Mouse (Mus musculus): ENCODE data around the gene Cep104. TPM values are rescaled to one million over a fixed set of nuclear protein-coding genes. Genes with fewer than 3 reads are reported as not detected.

The Cep104 gene
- polyA plus RNA-seq, 2 experiments = 3.9 to 5.1 TPM

- ATAC-seq (ENCODE audit: insufficient read depth) (no peak), DNase-seq (ENCODE audit: low read depth in 3 of 3, low spot score in 3 of 3) (no peak)
- H3K4me2 ChIP-seq (ENCODE audit: low read depth) = no peak overlapping the region
- peaks cover 9 to 11% of the 10 kb centered on the region in 2 experiments; a peak in 3 of 4 replicates for H3K4me1 ChIP-seq (replicated peaks; ENCODE audit: control insufficient read depth in 2 of 2, insufficient read depth in 2 of 2, low read length in 1 of 2)
- H3K27me3 ChIP-seq (ENCODE audit: control insufficient read depth, insufficient read depth, low read length) = no peaks in the 10 kb centered on the region
- H3K36me3 ChIP-seq (replicated peaks; ENCODE audit: control insufficient read depth, insufficient read depth, low read depth) = peaks cover 11% of the 10 kb centered on the region; the same call in 1 of the 2 replicates
- 71% methylated on average over 10 of the region's 10 CpGs for WGBS (ENCODE audit: insufficient replicate concordance)
- no peak overlapping the region for H3K27ac ChIP-seq
- H3K9me3 ChIP-seq (ENCODE audit: control insufficient read depth, low read length) = no peaks in the 10 kb centered on the region
- H3K4me3 ChIP-seq (ENCODE audit: insufficient read depth in 1 of 2, low read depth in 2 of 2, low read length in 2 of 2) = no peak overlapping the region
- H3K9ac ChIP-seq (replicated peaks) = no peak overlapping the region
- TF ChIP-seq EP300 (IDR thresholded peaks at IDR 0.05; ENCODE audit: low read depth) = no peak
- TF ChIP-seq CTCF (IDR thresholded peaks at IDR 0.05; ENCODE audit: low read depth) = no peak
These were observed 4.2 kb downstream of the Cep104 start for GRCm38 (mm10) chr4:153979243-153979642.

DNA sequence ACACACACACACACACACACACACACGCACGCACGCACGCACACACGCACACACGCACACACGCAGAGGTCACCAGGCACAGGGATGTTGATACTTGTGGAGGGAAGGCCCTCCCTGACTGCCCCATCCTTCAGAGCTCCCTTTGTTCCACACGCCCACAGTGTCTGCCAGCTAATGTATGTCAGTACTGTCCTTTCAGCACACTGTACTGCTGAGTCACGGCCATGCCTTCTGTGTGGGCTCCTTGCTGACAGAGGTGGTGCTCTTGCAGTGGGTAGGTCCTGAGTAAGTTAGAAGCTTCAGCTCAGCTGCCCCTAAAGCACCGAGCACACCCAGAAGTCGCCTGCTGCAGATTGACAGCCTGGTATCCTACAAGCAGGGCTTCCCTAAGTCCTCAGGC is 5.5 kb downstream of the Cep104 start:
- H3K4me1 ChIP-seq (replicated peaks; ENCODE audit: control insufficient read depth in 2 of 2, insufficient read depth in 2 of 2, low read length in 1 of 2) = peaks cover 9 to 11% of the 10 kb centered on the region in 2 experiments; a peak in 3 of 4 replicates
- 88% methylated on average over 11 of the region's 11 CpGs for WGBS (ENCODE audit: insufficient replicate concordance)
- no peak overlapping the region for H3K27ac ChIP-seq
- DNase-seq (ENCODE audit: low read depth in 3 of 3, low spot score in 3 of 3) (no peak), ATAC-seq (ENCODE audit: insufficient read depth) (no peak)
- H3K4me3 ChIP-seq (ENCODE audit: insufficient read depth in 1 of 2, low read depth in 2 of 2, low read length in 2 of 2) = no peak overlapping the region
- H3K36me3 ChIP-seq (replicated peaks; ENCODE audit: control insufficient read depth, insufficient read depth, low read depth) = peaks cover 15% of the 10 kb centered on the region; the same call in 1 of the 2 replicates
- no peaks in the 10 kb centered on the region for H3K9me3 ChIP-seq (ENCODE audit: control insufficient read depth, low read length)
- no peak overlapping the region for H3K9ac ChIP-seq (replicated peaks)
- no peaks in the 10 kb centered on the region for H3K27me3 ChIP-seq (ENCODE audit: control insufficient read depth, insufficient read depth, low read length)
- H3K4me2 ChIP-seq (ENCODE audit: low read depth) = no peak overlapping the region
- TF ChIP-seq CTCF (IDR thresholded peaks at IDR 0.05; ENCODE audit: low read depth) = no peak
- no peak for TF ChIP-seq EP300 (IDR thresholded peaks at IDR 0.05; ENCODE audit: low read depth)

DNA sequence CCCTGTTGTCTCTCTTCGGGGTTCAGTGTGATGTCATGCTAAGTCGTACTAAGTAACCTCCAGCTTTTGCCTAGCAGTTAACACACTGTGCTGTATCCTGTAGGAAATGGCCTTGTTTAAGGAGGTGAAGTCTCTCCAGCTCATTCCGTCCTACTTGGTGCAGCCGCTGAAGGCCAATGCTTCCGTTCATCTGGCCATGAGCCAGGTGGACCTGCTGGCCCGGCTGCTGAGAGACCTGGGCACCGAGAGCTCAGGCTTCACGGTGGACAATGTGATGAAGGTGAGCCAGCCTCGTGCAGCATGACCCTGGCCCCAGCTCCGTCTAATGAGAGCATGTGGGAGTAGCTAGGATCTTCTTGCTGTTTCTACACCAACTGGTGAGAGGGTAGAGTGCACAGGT is 17.7 kb downstream of the Cep104 start:
- H3K27me3 ChIP-seq (ENCODE audit: control insufficient read depth, insufficient read depth, low read length) = no peaks in the 10 kb centered on the region
- no peak for TF ChIP-seq CTCF (IDR thresholded peaks at IDR 0.05; ENCODE audit: low read depth)
- no peak for TF ChIP-seq EP300 (IDR thresholded peaks at IDR 0.05; ENCODE audit: low read depth)
- no peak overlapping the region for H3K9ac ChIP-seq (replicated peaks)
- no peak overlapping the region for H3K4me3 ChIP-seq (ENCODE audit: insufficient read depth in 1 of 2, low read depth in 2 of 2, low read length in 2 of 2)
- H3K4me1 ChIP-seq (replicated peaks; ENCODE audit: control insufficient read depth in 2 of 2, insufficient read depth in 2 of 2, low read length in 1 of 2) = no peaks in the 10 kb centered on the region
- peaks cover 27% of the 10 kb centered on the region for H3K36me3 ChIP-seq (replicated peaks; ENCODE audit: control insufficient read depth, insufficient read depth, low read depth)
- no peak overlapping the region for H3K4me2 ChIP-seq (ENCODE audit: low read depth)
- H3K27ac ChIP-seq = no peak overlapping the region
- 79% methylated on average over 10 of the region's 10 CpGs for WGBS (ENCODE audit: insufficient replicate concordance)
- no peak for DNase-seq (ENCODE audit: low read depth in 3 of 3, low spot score in 3 of 3)
- ATAC-seq (ENCODE audit: insufficient read depth) = no peak
- no peaks in the 10 kb centered on the region for H3K9me3 ChIP-seq (ENCODE audit: control insufficient read depth, low read length)

GRCm38 (mm10) chr4:153993505-153993904 is 18.5 kb downstream of the Cep104 start:
- ATAC-seq (ENCODE audit: insufficient read depth) (no peak), DNase-seq (ENCODE audit: low read depth in 3 of 3, low spot score in 3 of 3) (no peak)
- no peaks in the 10 kb centered on the region for H3K4me1 ChIP-seq (replicated peaks; ENCODE audit: control insufficient read depth in 2 of 2, insufficient read depth in 2 of 2, low read length in 1 of 2)
- H3K36me3 ChIP-seq (replicated peaks; ENCODE audit: control insufficient read depth, insufficient read depth, low read depth) = peaks cover 19% of the 10 kb centered on the region
- no peaks in the 10 kb centered on the region for H3K9me3 ChIP-seq (ENCODE audit: control insufficient read depth, low read length)
- H3K4me3 ChIP-seq (ENCODE audit: insufficient read depth in 1 of 2, low read depth in 2 of 2, low read length in 2 of 2) = no peak overlapping the region
- H3K27me3 ChIP-seq (ENCODE audit: control insufficient read depth, insufficient read depth, low read length) = no peaks in the 10 kb centered on the region
- no peak overlapping the region for H3K27ac ChIP-seq
- 76% methylated on average over 8 of the region's 8 CpGs for WGBS (ENCODE audit: insufficient replicate concordance)
- H3K9ac ChIP-seq (replicated peaks) = no peak overlapping the region
- TF ChIP-seq EP300 (IDR thresholded peaks at IDR 0.05; ENCODE audit: low read depth) (no peak), CTCF (IDR thresholded peaks at IDR 0.05; ENCODE audit: low read depth) (no peak)
- H3K4me2 ChIP-seq (ENCODE audit: low read depth) = no peak overlapping the region

- WGBS (ENCODE audit: insufficient replicate concordance) = 70% methylated on average over 5 of the region's 5 CpGs
- H3K36me3 ChIP-seq (replicated peaks; ENCODE audit: control insufficient read depth, insufficient read depth, low read depth) = no peaks in the 10 kb centered on the region
These were observed 30.5 kb downstream of the Cep104 start for GRCm38 (mm10) chr4:154005488-154005887.

More at GRCm38 (mm10) chr4:154005488-154005887, 30.5 kb downstream of the Cep104 start:
- no peaks in the 10 kb centered on the region for H3K27me3 ChIP-seq (ENCODE audit: control insufficient read depth, insufficient read depth, low read length)
- no peaks in the 10 kb centered on the region for H3K4me1 ChIP-seq (replicated peaks; ENCODE audit: control insufficient read depth in 2 of 2, insufficient read depth in 2 of 2, low read length in 1 of 2)
- H3K27ac ChIP-seq = no peak overlapping the region
- TF ChIP-seq CTCF (IDR thresholded peaks at IDR 0.05; ENCODE audit: low read depth) (no peak), EP300 (IDR thresholded peaks at IDR 0.05; ENCODE audit: low read depth) (no peak)
- no peak overlapping the region for H3K4me3 ChIP-seq (ENCODE audit: insufficient read depth in 1 of 2, low read depth in 2 of 2, low read length in 2 of 2)
- H3K9ac ChIP-seq (replicated peaks) = no peak overlapping the region
- H3K9me3 ChIP-seq (ENCODE audit: control insufficient read depth, low read length) = no peaks in the 10 kb centered on the region
- DNase-seq (ENCODE audit: low read depth in 3 of 3, low spot score in 3 of 3) (no peak), ATAC-seq (ENCODE audit: insufficient read depth) (no peak)
- H3K4me2 ChIP-seq (ENCODE audit: low read depth) = no peak overlapping the region

All from liver, embryonic 14.5 days (tissue).